Mouse (Mus musculus) cerebellum, adult 2 months (tissue): ENCODE measurements around the gene Stk10. TPM values are rescaled to one million over a fixed set of nuclear protein-coding genes. Genes with fewer than 3 reads are reported as not detected.

ENCODE experiments used
- DNase-seq, 2 experiments: peaks; one replicate each; pipeline ENCODE4 v3.0.0; 2021
- H3K27ac ChIP-seq: fragments of 200-500 bp; 2 replicates; pipeline ENCODE4 v1.5.1; 2012; ENCODE audit warnings: low read length, control low read depth, inconsistent platforms; ENCODE audit not compliant: insufficient read depth
- H3K27me3 ChIP-seq: fragments of 200-500 bp; 2 replicates; pipeline ENCODE4 v1.6.1; 2012; ENCODE audit warnings: inconsistent platforms, mild to moderate bottlenecking, low read length, moderate library complexity; ENCODE audit not compliant: control insufficient read depth, insufficient read depth
- H3K4me1 ChIP-seq: fragments of 200-500 bp; 2 replicates; pipeline ENCODE4 v1.6.1; 2011; ENCODE audit warnings: low read length; ENCODE audit not compliant: control insufficient read depth, insufficient read depth
- H3K4me3 ChIP-seq: fragments of 200-500 bp; replicated peaks from 2 replicates; pipeline ENCODE3; 2011; ENCODE audit warnings: mild to moderate bottlenecking, low read depth, low read length, control low read depth; ENCODE audit not compliant: insufficient read depth
- CTCF ChIP-seq: fragments of 200-500 bp; IDR thresholded peaks from 2 replicates; pipeline ENCODE4 v1.5.1; 2011; ENCODE audit warnings: low read depth, mild to moderate bottlenecking, control low read depth, low read length, moderate library complexity, borderline replicate concordance; ENCODE audit not compliant: insufficient read depth
- POLR2A ChIP-seq: fragments of 200-500 bp; IDR thresholded peaks from 2 replicates; pipeline ENCODE4 v1.6.1; 2011; ENCODE audit warnings: low read length, control low read depth, borderline replicate concordance; ENCODE audit not compliant: insufficient read depth
- WGBS: fragments of 180-500 bp; shearing (Covaris S2); methylation state at CpG from one replicate; pipeline ENCODE4 v1.1.7; 2018; 5-methylcytosine and 5-hydroxymethylcytosine counted together
- polyA plus RNA-seq: library from polyadenylated mRNA; depleted of rRNA; stranded (reverse); fragments of >200 nt; gene quantifications from 2 replicates; pipeline ENCODE4 v1.2.3, GENCODE M21; 2012

The Stk10 gene
- polyA plus RNA-seq, 1 experiment, result 19.6 TPM

DNA sequence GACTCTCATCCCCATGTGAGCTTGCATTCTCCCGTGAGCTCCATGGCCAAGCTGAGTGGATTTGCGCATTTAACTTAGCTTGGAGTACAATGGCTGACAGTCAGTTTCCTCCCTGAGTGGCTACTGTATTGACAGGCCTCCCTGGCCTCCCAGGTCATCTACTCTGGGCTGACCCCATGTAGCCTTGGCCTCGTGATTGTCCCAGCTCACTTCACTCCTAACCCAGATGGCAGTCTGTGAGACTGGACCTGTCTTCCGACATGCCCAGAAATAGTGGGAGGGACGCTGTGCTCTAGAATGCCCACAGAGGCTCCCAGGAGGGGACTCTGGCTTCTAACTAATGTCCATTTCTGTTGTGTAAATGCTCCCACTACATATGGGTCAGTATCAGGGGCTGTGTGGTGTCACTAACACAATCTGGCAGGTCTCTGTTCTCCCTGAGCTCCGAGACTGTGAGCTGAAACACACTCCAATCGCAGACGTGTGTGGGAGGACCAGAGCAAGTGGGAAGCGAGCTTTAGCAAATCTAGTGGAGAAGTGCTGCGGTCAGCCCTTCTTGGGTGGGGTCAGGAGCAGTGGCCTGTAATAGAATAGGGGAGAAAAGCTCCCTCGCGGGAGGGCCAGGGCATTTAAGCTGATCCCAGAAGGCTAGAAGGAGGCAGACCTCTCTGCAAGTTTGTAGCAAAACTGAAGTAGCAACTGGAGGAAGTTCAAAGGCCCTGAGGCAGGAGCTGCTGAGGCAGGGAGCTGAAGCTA, 27.1 kb downstream of the Stk10 start:
- WGBS, result 84% methylated on average over 12 of the region's 12 CpGs
- no peaks in the 10 kb centered on the region for H3K27me3 ChIP-seq
- H3K4me3 ChIP-seq, result no peak overlapping the region
- H3K4me1 ChIP-seq, result peaks cover 10% of the 10 kb centered on the region; the same call in 1 of the 2 replicates
- H3K27ac ChIP-seq, result no peak overlapping the region
- no peak for TF ChIP-seq CTCF
- TF ChIP-seq POLR2A, result no peak
- no peak for DNase-seq

DNA sequence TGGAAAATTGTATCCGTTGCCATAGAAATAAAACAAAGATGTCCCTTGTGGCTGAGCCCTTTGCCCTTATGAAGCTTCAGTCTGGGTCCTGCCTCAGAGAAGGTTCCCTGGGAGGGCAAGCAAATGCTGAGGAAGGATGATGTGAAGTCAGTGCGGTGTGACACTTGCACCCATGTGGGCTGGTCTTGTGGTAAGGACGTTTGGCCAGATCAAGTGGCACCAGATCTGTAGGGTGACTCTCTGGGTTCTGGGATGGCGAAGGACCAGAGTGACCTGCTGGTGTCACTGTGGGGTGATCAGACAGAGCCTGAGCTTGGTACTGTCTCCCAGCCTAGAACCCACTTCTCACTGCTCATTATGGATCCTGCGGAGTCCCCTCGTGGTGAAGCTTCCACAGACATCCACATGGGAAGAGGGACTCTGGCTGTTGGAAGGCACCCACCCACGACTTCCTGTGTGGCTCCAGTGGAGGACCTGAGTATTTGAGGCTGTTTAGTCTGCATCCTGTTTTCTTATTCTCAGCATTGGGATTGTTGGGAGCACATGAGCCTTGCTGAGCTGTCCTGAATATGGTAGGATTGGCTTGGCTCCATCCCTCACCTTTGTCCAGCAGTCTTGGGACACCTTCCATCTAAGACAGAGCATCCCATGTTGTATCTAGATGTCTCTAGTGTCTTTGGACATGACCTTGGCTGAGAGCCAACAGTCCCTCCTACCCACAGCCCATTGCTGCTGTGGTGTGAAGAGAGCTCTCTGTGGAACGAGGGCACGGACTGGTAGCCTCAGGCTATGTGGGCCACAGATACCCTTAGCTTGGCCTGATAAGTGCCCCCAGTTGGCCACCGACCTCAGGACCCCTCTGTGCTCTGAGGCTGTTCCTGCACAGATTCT, 28.6 kb downstream of the Stk10 start:
- Histone ChIP-seq H3K4me3 (no peak overlapping the region), H3K27ac (no peak overlapping the region), H3K27me3 (no peaks in the 10 kb centered on the region), H3K4me1 (peaks cover 11% of the 10 kb centered on the region)
- TF ChIP-seq POLR2A (no peak), CTCF (no peak; the same call in 1 of the 2 replicates)
- 68% methylated on average over 10 of the region's 10 CpGs for WGBS
- no peak for DNase-seq

DNA sequence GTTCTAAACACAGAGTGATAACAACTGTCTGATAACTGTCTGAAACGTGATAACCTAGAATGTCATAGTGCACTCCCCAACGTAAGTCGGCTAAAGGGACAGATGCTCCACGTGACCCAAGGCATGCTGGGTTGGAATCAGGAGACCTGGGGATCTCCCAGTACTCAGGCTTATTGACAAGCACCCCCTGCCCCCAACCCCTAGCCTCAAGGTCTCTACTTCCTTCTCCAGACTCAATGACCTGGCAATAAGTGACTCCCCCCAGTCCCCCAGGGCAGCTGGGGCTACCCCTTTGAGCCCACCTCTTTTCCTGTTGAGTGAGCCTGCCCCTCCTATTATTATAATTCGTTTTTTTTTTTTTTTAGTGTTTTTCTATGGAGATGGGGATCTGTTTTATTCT, 29.6 kb downstream of the Stk10 start:
- no peak overlapping the region for H3K27ac ChIP-seq
- TF ChIP-seq POLR2A (no peak), CTCF (no peak)
- H3K4me1 ChIP-seq, result peaks cover 21% of the 10 kb centered on the region
- no peak overlapping the region for H3K4me3 ChIP-seq
- DNase-seq, result no peak
- WGBS, result 76% methylated on average over 5 of the region's 5 CpGs
- H3K27me3 ChIP-seq, result no peaks in the 10 kb centered on the region

DNA sequence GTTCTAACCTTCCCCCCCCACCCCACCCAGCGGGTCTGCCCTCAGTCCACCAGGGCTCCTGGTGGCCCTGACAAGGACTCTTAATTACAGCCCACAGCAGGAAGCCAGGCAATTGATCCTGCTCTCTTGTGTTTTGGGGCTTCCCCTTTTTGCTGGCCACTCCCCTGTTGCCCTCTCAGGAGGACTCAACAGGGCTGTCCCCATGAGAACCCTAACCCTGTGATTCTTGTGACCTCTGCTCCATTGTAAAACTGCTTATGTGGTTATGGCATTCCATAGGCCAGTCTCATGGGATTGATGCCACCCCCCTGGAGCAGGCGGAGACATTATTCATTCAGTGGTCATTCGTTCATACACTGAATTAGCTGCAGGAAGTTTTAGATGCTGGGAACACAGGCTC, 30.6 kb downstream of the Stk10 start:
- TF ChIP-seq POLR2A (no peak), CTCF (no peak)
- 83% methylated on average over 3 of the region's 3 CpGs for WGBS
- DNase-seq, result no peak
- Histone ChIP-seq H3K27ac (no peak overlapping the region), H3K27me3 (no peaks in the 10 kb centered on the region), H3K4me1 (peaks cover 28% of the 10 kb centered on the region), H3K4me3 (no peak overlapping the region)

DNA sequence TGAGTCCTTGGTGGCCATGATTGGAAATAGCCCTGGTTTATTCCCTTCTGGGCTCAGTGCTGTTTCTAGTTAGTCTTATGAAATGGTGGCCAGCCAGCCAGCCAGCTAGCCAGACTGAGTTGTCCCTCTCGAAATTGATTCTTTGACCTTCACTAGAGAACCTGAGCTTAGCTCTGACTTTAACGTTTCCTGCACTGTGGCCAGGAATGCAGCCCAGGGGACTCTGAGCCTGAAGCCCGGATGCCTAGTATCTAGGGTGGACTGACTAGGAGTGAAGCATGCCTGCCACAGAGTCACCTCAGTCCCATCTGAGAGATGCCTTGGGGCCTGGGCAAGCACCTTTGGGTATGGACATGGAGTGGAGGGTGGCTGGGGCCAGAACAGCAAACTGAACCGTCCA, 31.5 kb downstream of the Stk10 start:
- 79% methylated on average over 4 of the region's 4 CpGs for WGBS

DNA sequence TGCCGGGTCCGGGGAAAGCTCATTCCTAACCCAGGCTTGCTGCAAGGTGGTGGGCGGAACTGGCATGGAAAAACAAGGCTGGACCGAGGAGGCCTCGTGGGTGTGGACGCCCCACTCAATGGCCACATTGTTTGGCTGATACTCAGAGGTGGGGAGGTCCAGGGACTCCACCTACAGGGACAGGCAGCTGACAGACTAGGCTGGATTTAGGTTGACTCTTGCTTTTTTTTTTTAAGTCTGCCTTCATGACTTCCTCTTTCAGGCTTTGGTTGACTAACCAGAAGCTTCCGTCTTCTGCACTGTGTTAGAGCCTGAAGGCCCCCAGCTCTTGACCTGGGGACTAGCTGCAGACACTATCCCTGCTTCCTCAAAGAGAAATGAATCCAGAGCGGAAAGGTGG, 32.0 kb downstream of the Stk10 start:
- 69% methylated on average over 8 of the region's 8 CpGs for WGBS
- DNase-seq, result no peak
- Histone ChIP-seq H3K27me3 (no peaks in the 10 kb centered on the region), H3K4me3 (no peak overlapping the region), H3K4me1 (peaks cover 29% of the 10 kb centered on the region), H3K27ac (no peak overlapping the region)
- TF ChIP-seq CTCF, result no peak
- TF ChIP-seq POLR2A, result no peak

More for the DNA sequence above, 31.5 kb downstream of the Stk10 start:
- Histone ChIP-seq H3K4me1 (peaks cover 29% of the 10 kb centered on the region), H3K4me3 (no peak overlapping the region), H3K27me3 (no peaks in the 10 kb centered on the region), H3K27ac (no peak overlapping the region)
- no peak for DNase-seq
- no peak for TF ChIP-seq CTCF
- TF ChIP-seq POLR2A, result no peak

DNA sequence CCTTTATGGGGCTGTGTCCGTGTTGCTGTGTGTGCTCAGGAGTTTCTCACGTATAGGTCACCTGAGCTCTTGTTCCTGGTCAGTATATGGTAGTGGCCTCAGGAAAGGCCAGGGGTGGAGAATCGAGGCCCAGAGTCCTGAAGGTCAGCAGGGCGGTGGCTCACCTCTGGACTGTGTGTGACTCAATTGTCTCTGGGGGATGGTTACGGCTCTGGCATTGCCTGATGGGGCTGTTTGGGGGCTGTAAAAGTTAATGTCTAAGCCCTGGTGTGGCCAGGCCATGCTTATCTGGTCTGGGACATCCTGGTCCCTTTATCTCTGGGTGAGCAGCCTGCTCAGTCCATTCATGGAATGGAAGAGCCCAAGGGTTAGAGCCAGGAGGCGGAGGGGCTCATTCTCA, 33.1 kb downstream of the Stk10 start:
- Histone ChIP-seq H3K27ac (no peak overlapping the region), H3K27me3 (no peaks in the 10 kb centered on the region), H3K4me1 (peaks cover 30% of the 10 kb centered on the region), H3K4me3 (no peak overlapping the region)
- TF ChIP-seq POLR2A, result no peak
- no peak for TF ChIP-seq CTCF
- WGBS, result over 99% methylated on average over 6 of the region's 6 CpGs
- no peak for DNase-seq
